Mouse (Mus musculus) Patski (cell line): Measurements from ENCODE around the gene 1600014C23Rik. TPM values are rescaled to one million over a fixed set of nuclear protein-coding genes. Genes with fewer than 3 reads are reported as not detected.

ENCODE experiments used
- ATAC-seq: fragments of 100-300 bp; one replicate; pipeline ENCODE4 v1.8.0; 2021
- CTCF ChIA-PET: fragments of 350-600 bp; sonication (Branson Sonifier 250); formaldehyde crosslinking; loops from one replicate; lab custom pipeline; 2022; ENCODE audit warnings: inconsistent platforms; lab: Charles Lee
- POLR2A ChIA-PET: fragments of 350-600 bp; sonication (Branson Sonifier 250); formaldehyde crosslinking; loops from one replicate; lab custom pipeline; 2022; ENCODE audit warnings: antibody characterized with exemption, inconsistent platforms; lab: Charles Lee
- DNase-seq: peaks from one replicate; pipeline ENCODE4 v3.0.0-alpha.2; 2011; ENCODE audit warnings: low read depth, low spot score
- H3K27me3 ChIP-seq: fragments of 371-371 bp; one replicate; pipeline ENCODE4 v1.5.1; 2021
- CTCF ChIP-seq: fragments of 100-300 bp; IDR thresholded peaks from one replicate; pipeline ENCODE4 v1.5.1; 2021
- in situ Hi-C: fragments of 300-500 bp; cut with MboI; formaldehyde crosslinking; loops from 3 replicates; pipeline ENCODE4 v1.11.1; 2018; ENCODE audit warnings: low pct_unique_long_range_greater_than_20kb, mixed read lengths
- polyA plus RNA-seq: library from polyadenylated mRNA; unstranded; gene quantifications from one replicate; pipeline ENCODE4 v1.2.3, GENCODE M21; 2021

1600014C23Rik gene
- polyA plus RNA-seq, 1 experiment from 2014 or later, result not detected

- in situ Hi-C loops, result no loop called here
- no peaks in the 10 kb centered on the region for H3K27me3 ChIP-seq
- ChIA-PET CTCF (interaction anchor here (2.2 kb wide), 1 partner anchor 14 kb away, joined by 6 read pairs; no protein-coding TSS in a partner anchor), POLR2A (interaction anchor here (0.9 kb wide), 1 partner anchor 14 kb away, joined by 3 read pairs; no protein-coding TSS in a partner anchor)
- ATAC-seq (no peak), DNase-seq (no peak)
- TF ChIP-seq CTCF, result no peak
These were observed 23.2 kb downstream of the 1600014C23Rik start for GRCm38 (mm10) chr17:45710407-45710806.

GRCm38 (mm10) chr17:45709829-45710228, 23.8 kb downstream of the 1600014C23Rik start:
- ATAC-seq (no peak), DNase-seq (no peak)
- no peak for TF ChIP-seq CTCF
- H3K27me3 ChIP-seq, result no peaks in the 10 kb centered on the region
- CTCF ChIA-PET, result interaction anchor here (2.2 kb wide), 1 partner anchor 14 kb away, joined by 6 read pairs; no protein-coding TSS in a partner anchor
- in situ Hi-C loops, result no loop called here
- POLR2A ChIA-PET, result no interaction called here

GRCm38 (mm10) chr17:45708179-45708578, 25.5 kb downstream of the 1600014C23Rik start:
- H3K27me3 ChIP-seq, result no peaks in the 10 kb centered on the region
- TF ChIP-seq CTCF, result no peak
- ATAC-seq (no peak), DNase-seq (no peak)
- ChIA-PET POLR2A (no interaction called here), CTCF (no interaction called here)
- in situ Hi-C loops, result no loop called here

GRCm38 (mm10) chr17:45707376-45707775, 26.3 kb downstream of the 1600014C23Rik start:
- ATAC-seq (no peak), DNase-seq (no peak)
- no peaks in the 10 kb centered on the region for H3K27me3 ChIP-seq
- in situ Hi-C loops, result no loop called here
- CTCF ChIA-PET, result no interaction called here
- no peak for TF ChIP-seq CTCF
- POLR2A ChIA-PET, result no interaction called here

GRCm38 (mm10) chr17:45706796-45707195, 26.8 kb downstream of the 1600014C23Rik start:
- ChIA-PET CTCF (no interaction called here), POLR2A (no interaction called here)
- no peak for TF ChIP-seq CTCF
- DNase-seq, result no peak
- no peaks in the 10 kb centered on the region for H3K27me3 ChIP-seq
- no peak for ATAC-seq
- in situ Hi-C loops, result no loop called here

- H3K27me3 ChIP-seq, result no peaks in the 10 kb centered on the region
- DNase-seq (no peak), ATAC-seq (no peak)
- ChIA-PET POLR2A (interaction anchor here (0.6 kb wide), 1 partner anchor 12 kb away, joined by 3 read pairs; no protein-coding TSS in a partner anchor), CTCF (interaction anchor here (0.9 kb wide), 1 partner anchor 15 kb away, joined by 4 read pairs; no protein-coding TSS in a partner anchor)
- no peak for TF ChIP-seq CTCF
- in situ Hi-C loops, result no loop called here
These were observed 30.5 kb downstream of the 1600014C23Rik start for GRCm38 (mm10) chr17:45703187-45703586.

GRCm38 (mm10) chr17:45702254-45702653, 31.4 kb downstream of the 1600014C23Rik start:
- no peak for TF ChIP-seq CTCF
- CTCF ChIA-PET, result no interaction called here
- DNase-seq, result no peak
- in situ Hi-C loops, result no loop called here
- no peak for ATAC-seq
- H3K27me3 ChIP-seq, result no peaks in the 10 kb centered on the region
- POLR2A ChIA-PET, result no interaction called here

- POLR2A ChIA-PET, result interaction anchor here (0.6 kb wide), 2 partner anchors 9 to 14 kb away, joined by 4 read pairs; partner anchors contain the start of gene Tmem63b
These were observed 32.4 kb downstream of the 1600014C23Rik start for GRCm38 (mm10) chr17:45701236-45701591.

GRCm38 (mm10) chr17:45700496-45701235, 33.0 kb downstream of the 1600014C23Rik start:
- ATAC-seq (no peak), DNase-seq (no peak)
- ChIA-PET CTCF (interaction anchor here (1.2 kb wide), 1 partner anchor 37 kb away, joined by 4 read pairs; no protein-coding TSS in a partner anchor), POLR2A (interaction anchor here (0.6 kb wide), 2 partner anchors 9 to 14 kb away, joined by 4 read pairs; partner anchors contain the start of gene Tmem63b)
- TF ChIP-seq CTCF, result no peak
- H3K27me3 ChIP-seq, result no peaks in the 10 kb centered on the region
- in situ Hi-C loops, result no loop called here

More at GRCm38 (mm10) chr17:45701236-45701591, 32.4 kb downstream of the 1600014C23Rik start:
- DNase-seq (no peak), ATAC-seq (no peak)
- CTCF ChIA-PET, result interaction anchor here (1.2 kb wide), 1 partner anchor 38 kb away, joined by 4 read pairs; no protein-coding TSS in a partner anchor
- H3K27me3 ChIP-seq, result no peaks in the 10 kb centered on the region
- TF ChIP-seq CTCF, result no peak
- in situ Hi-C loops, result no loop called here

- TF ChIP-seq CTCF, result no peak
- POLR2A ChIA-PET, result no interaction called here
- ATAC-seq (no peak), DNase-seq (no peak)
- in situ Hi-C loops, result no loop called here
- CTCF ChIA-PET, result no interaction called here
- no peaks in the 10 kb centered on the region for H3K27me3 ChIP-seq
These were observed 34.5 kb downstream of the 1600014C23Rik start for GRCm38 (mm10) chr17:45699039-45699740.

- ATAC-seq, result no peak
- TF ChIP-seq CTCF, result no peak
- in situ Hi-C loops, result no loop called here
- CTCF ChIA-PET, result no interaction called here
- POLR2A ChIA-PET, result no interaction called here
- H3K27me3 ChIP-seq, result no peaks in the 10 kb centered on the region
- no peak for DNase-seq
These were observed 35.3 kb downstream of the 1600014C23Rik start for GRCm38 (mm10) chr17:45698368-45698767.
